Mouse (Mus musculus) midbrain, embryonic 10.5 days (tissue): Measurements from ENCODE around the gene Rps10. TPM values are rescaled to one million over a fixed set of nuclear protein-coding genes. Genes with fewer than 3 reads are reported as not detected.
"Not testable (repeated sequence)": the region's sequence is repeated elsewhere in the genome, so short reads cannot be mapped to it uniquely, and the experiment has no call there.

Source experiments
- DNase-seq: peaks from one replicate; pipeline ENCODE4 v3.0.0-alpha.2; 2017; ENCODE audit warnings: low spot score
- H3K27ac ChIP-seq: fragments of 300-500 bp; sonication (generic); replicated peaks from 2 replicates; pipeline ENCODE4 v1.5.1; 2016; ENCODE audit warnings: mild to moderate bottlenecking
- H3K27me3 ChIP-seq: fragments of 300-500 bp; sonication (generic); 2 replicates; pipeline ENCODE4 v1.6.1; 2016; ENCODE audit warnings: low read depth, mild to moderate bottlenecking; ENCODE audit not compliant: poor library complexity, severe bottlenecking
- H3K36me3 ChIP-seq: fragments of 300-500 bp; sonication (generic); 2 replicates; pipeline ENCODE4 v1.6.1; 2016; ENCODE audit warnings: mild to moderate bottlenecking, moderate library complexity
- H3K4me1 ChIP-seq: fragments of 300-500 bp; sonication (generic); 2 replicates; pipeline ENCODE4 v1.6.1; 2016
- H3K4me3 ChIP-seq: fragments of 300-500 bp; sonication (generic); 2 replicates; pipeline ENCODE4 v1.5.1; 2016; ENCODE audit warnings: mild to moderate bottlenecking, moderate library complexity
- H3K9me3 ChIP-seq: fragments of 300-500 bp; sonication (generic); replicated peaks from 2 replicates; pipeline ENCODE4 v1.6.1; 2016; ENCODE audit warnings: mild to moderate bottlenecking
- WGBS: fragments of 180-500 bp; shearing (Covaris S2); methylation state at CpG from one replicate; pipeline ENCODE4 v1.1.7; 2016; 5-methylcytosine and 5-hydroxymethylcytosine counted together
- polyA plus RNA-seq: library from polyadenylated mRNA; unstranded; fragments of >200 nt; fragmentation: Nextera tagmentation; extraction: Ambion mirVana; gene quantifications from 2 replicates; pipeline ENCODE4 v1.2.1, GENCODE M21; 2016

Gene Rps10
- polyA plus RNA-seq, 1 experiment from 2014 or later: 876 TPM

DNA sequence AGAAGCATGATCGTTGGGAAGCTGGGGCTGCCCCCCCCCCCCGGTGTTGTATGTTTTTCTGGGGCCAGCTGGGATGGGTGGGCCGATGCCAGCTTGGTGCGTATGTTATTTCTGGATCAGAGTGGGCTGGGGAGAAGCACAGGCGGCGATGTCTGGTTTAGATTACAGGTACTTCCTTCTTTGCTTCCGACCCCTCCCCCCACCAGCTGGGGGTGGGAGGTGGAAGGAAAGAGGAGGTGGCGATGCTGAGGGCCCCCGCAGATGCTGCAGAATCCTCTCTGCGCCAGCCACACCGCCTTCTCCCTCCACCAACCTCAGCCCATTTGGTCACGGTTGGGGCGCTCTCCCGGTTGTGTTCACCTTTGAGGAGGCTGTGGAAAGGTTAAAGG lies 19.5 kb upstream of the Rps10 start:
- no peak for DNase-seq
- Histone ChIP-seq H3K4me1 (peaks cover 19% of the 10 kb centered on the region), H3K27ac (peak overlapping the region; percentile 72), H3K9me3 (no peaks in the 10 kb centered on the region), H3K36me3 (no peaks in the 10 kb centered on the region), H3K4me3 (peak overlapping the region; percentile 69), H3K27me3 (peaks cover 44% of the 10 kb centered on the region)
- 8% methylated on average over 14 of the region's 14 CpGs for WGBS

DNA sequence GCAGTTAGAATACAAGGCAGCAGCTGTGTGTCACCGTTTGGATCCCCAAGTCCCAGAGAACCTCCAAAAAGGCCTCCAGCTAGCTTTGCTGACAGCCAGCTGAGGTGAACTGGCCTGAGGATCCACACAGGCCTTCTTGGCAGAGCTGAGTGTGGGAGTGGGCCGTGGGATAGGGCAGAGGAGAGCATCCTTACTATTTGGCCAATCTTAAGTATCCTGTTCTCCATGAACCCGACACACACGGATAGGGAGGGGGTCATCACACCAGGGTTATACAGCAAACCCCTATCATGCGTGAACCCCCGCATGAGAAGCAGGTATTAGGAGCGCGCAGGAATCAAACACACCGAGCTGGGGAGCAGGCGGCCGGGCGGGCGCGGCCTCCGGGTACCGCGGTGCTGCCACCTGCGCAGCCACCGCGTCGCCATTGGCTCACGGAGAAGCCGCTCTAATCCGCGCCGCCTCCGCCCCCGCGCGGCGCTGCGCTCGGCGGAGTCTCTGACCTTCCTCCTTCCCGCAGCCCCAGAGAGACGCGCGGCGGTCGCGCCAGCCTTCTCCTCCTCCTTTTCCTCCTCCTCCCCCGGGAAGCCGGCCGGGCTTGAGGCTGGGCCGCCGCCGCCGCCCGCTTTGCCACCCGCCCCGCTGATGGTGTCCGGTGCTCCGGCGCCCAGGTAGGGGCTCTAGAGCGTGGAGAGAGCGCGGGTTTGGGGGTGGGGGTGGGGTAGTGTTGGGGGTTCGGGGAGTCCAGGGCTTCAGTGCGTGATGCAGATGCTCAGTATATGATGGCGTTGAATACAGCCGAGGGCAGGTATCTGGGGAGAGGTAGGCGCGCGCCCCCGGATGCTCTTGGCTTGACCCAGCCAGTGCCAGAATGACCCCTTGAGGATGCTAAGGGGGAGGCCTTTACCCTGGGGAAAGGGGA lies 18.9 kb upstream of the Rps10 start, which contains the start of gene Pacsin1:
Gene Pacsin1, plus strand, starts transcription at position 421 of the 922 bp plus-strand sequence.
- Histone ChIP-seq H3K9me3 (no peaks in the 10 kb centered on the region), H3K4me3 (peak within 1 kb of the TSS; percentile 69), H3K27ac (peak within 1 kb of the TSS; percentile 72), H3K4me1 (peaks cover 19% of the 10 kb centered on the region), H3K27me3 (peaks cover 48% of the 10 kb centered on the region), H3K36me3 (no peaks in the 10 kb centered on the region)
- peak; percentile 60 for DNase-seq
- WGBS: 1% methylated on average over 65 of the region's 65 CpGs

DNA sequence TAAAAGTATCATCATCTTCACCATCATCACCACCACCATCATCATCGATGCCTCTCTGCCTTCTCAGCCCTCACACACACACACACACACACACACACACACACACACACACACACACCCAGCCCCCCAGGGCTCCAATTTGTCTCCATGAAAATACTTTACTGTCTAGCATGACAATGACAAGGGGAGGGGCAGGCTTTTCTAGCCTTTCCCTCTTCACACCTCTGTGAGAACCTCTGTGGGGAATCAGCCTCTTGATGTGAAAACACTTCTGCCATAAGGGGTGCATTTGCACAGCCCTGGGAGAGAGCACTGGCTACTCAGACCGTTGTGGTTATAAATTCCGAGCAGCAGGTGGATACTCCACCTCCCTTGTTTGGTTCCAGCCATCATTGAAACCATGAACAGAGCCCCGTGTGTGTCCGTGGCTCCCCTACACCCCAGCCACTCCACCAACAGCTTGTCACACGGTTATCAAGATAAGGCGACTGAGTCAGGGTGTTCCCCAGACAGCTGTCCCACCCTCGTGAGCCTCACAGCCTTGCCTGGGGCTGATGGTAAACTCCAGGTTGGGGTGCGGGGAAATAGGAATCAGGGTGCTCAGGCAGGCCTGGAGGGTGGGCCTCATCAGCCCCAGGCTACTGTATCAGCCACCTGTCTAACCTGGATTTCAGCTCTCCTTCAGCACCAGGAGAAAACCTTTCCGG lies 16.9 kb upstream of the Rps10 start:
- 79% methylated on average over 10 of the region's 10 CpGs for WGBS
- Histone ChIP-seq H3K27me3 (peaks cover 48% of the 10 kb centered on the region), H3K4me3 (no peak overlapping the region), H3K36me3 (no peaks in the 10 kb centered on the region), H3K4me1 (peaks cover 19% of the 10 kb centered on the region), H3K27ac (no peak overlapping the region), H3K9me3 (no peaks in the 10 kb centered on the region)
- DNase-seq: no peak

DNA sequence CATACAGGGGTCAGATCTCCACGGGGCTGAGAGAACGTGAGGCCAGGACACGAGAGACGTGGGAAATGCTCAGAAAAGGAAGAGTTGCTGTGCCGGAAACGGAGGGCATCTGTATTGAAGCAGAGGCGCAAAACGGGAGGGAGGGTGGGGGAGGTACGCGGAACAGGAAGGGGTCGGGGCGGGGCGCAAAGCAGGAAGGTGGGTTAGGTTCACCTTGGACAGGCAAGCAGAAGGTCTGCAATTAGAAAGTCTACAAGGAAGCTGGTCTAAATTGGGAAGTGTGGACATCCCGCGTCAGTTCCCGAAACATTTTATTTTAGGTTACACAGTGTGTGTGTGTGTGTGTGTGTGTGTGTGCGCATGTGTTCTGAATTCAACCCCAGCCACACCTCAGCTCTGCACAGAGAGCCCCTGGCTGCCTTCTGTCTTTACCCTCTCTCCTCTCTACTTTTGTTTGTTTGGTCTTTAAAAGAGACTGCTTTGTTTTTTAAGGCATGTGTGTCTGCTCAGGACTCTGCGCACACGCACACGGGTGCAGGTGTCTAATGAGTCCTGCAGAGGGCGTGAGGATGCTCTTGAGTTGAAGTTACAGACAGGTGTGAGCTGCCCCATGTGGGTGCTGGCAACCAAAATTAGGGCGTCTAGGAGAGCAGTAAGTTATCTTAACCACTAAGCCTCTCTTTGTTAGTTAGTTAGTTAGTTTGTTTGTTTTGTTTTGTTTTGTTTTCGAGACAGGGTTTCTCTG lies 15.7 kb upstream of the Rps10 start:
- H3K4me3 ChIP-seq: no peak overlapping the region
- H3K9me3 ChIP-seq: no peaks in the 10 kb centered on the region
- H3K36me3 ChIP-seq: no peaks in the 10 kb centered on the region
- no peak for DNase-seq
- 89% methylated on average over 23 of the region's 23 CpGs for WGBS
- H3K27ac ChIP-seq: no peak overlapping the region
- peaks cover 19% of the 10 kb centered on the region for H3K4me1 ChIP-seq
- H3K27me3 ChIP-seq: peaks cover 42% of the 10 kb centered on the region

- H3K27ac ChIP-seq: no peak overlapping the region
- H3K4me3 ChIP-seq: no peak overlapping the region
- H3K27me3 ChIP-seq: peaks cover 25% of the 10 kb centered on the region
- peaks cover 9% of the 10 kb centered on the region for H3K4me1 ChIP-seq
- H3K36me3 ChIP-seq: no peaks in the 10 kb centered on the region
- 80% methylated on average over 13 of the region's 13 CpGs for WGBS
- no peak for DNase-seq
- no peaks in the 10 kb centered on the region for H3K9me3 ChIP-seq
These were observed 14.1 kb upstream of the Rps10 start for GRCm38 (mm10) chr17:27650586-27650985.

DNA sequence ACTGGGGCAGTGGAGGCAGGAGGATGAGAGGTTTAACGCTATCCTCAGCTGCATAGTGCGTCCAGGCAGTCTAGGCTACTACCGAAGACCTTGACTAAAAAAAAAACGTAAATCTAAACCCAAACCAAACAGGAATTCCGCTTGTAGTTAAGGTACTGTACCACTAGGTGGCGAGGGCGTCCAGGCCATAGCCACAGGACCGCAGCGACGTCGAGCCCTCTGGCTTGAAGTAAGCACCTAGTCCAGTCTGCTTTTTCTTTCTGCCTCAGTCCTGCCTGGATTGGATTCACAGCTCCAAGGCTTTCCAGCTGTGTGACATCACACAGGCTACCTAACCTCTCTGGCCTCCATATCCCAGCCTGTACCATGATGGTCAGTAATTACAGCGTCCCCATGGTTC lies 13.7 kb upstream of the Rps10 start:
- peaks cover 4% of the 10 kb centered on the region for H3K4me1 ChIP-seq
- H3K27ac ChIP-seq: no peak overlapping the region
- H3K4me3 ChIP-seq: no peak overlapping the region
- no peaks in the 10 kb centered on the region for H3K9me3 ChIP-seq
- no peaks in the 10 kb centered on the region for H3K36me3 ChIP-seq
- WGBS: 12% methylated on average over 12 of the region's 12 CpGs
- peak; percentile 67 for DNase-seq
- peaks cover 21% of the 10 kb centered on the region for H3K27me3 ChIP-seq

DNA sequence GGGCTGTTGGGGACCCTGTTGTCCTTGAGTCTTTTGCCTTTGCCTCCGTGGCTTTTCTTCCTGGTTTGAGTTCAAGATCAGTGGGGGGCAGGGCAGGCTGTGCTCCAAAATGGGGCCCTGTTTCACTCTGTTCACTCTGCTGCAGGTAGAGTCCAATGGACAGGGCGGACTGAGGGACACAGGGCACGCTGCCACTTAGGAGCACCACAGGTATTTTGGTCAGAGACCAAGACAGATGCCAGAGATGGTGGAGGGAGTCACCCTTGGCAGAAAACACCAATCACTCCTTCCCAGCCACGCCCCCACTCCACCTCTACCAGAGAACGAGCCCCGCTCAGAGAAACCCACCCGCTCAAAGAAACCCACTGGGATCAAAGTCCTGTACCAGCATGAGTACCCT lies 9.3 kb upstream of the Rps10 start:
- Histone ChIP-seq H3K4me1 (peaks cover 10% of the 10 kb centered on the region), H3K4me3 (no peak overlapping the region), H3K36me3 (no peaks in the 10 kb centered on the region), H3K27me3 (0 out of 2 replicates have a peak, but pooled peaks cover 4% of the 10 kb centered on the region), H3K27ac (no peak overlapping the region), H3K9me3 (no peaks in the 10 kb centered on the region)
- 53% methylated on average over 7 of the region's 7 CpGs for WGBS
- DNase-seq: no peak

GRCm38 (mm10) chr17:27644572-27644971 lies 8.1 kb upstream of the Rps10 start:
- no peaks in the 10 kb centered on the region for H3K36me3 ChIP-seq
- no peak overlapping the region for H3K4me3 ChIP-seq
- no peaks in the 10 kb centered on the region for H3K27me3 ChIP-seq
- no peaks in the 10 kb centered on the region for H3K9me3 ChIP-seq
- no peak overlapping the region for H3K27ac ChIP-seq
- no peak for DNase-seq
- H3K4me1 ChIP-seq: peaks cover 10% of the 10 kb centered on the region
- 46% methylated on average over 2 of the region's 2 CpGs for WGBS

- WGBS: 76% methylated on average over 9 of the region's 9 CpGs
- Histone ChIP-seq H3K27me3 (no peaks in the 10 kb centered on the region), H3K4me1 (peaks cover 10% of the 10 kb centered on the region), H3K4me3 (no peak overlapping the region), H3K27ac (no peak overlapping the region), H3K9me3 (no peaks in the 10 kb centered on the region), H3K36me3 (no peaks in the 10 kb centered on the region)
- no peak for DNase-seq
These were observed 7.3 kb upstream of the Rps10 start for GRCm38 (mm10) chr17:27643756-27644155.

GRCm38 (mm10) chr17:27643101-27643500 lies 6.6 kb upstream of the Rps10 start:
- no peak for DNase-seq
- Histone ChIP-seq H3K27ac (0 out of 2 replicates have a peak overlapping the region, but pooled peaks have one; percentile 49), H3K4me3 (no peak overlapping the region), H3K27me3 (no peaks in the 10 kb centered on the region), H3K36me3 (no peaks in the 10 kb centered on the region), H3K4me1 (peaks cover 10% of the 10 kb centered on the region), H3K9me3 (no peaks in the 10 kb centered on the region)
- 53% methylated on average over 6 of the region's 6 CpGs for WGBS

DNA sequence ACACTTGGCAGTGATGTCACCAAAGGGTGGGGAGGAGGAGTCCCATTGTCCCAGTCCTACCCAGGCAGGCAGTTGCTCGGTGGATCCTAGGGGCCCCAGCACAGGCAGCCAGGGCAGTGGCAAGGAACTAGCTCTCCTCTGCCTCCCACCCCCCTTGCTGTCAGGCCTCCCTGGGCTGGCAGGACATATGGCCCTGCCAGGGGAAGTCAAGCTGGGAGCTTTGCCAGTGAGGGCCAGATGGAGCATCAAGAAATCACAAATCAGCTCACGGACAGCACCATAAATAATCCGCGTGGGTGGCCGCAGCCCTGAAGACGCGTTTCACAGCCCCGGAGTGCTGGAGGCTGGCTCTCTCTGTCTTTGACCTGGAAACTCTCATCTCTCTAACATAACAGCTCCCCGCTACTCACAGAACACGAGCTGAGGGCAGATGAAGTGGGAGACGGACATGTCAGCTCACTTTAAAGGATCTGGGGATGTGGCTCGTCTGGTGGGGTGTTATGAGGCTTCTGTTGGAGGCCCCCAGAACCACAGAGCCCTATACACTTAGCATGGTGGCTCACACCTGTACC lies 6.1 kb upstream of the Rps10 start:
- H3K27ac ChIP-seq: peak overlapping the region; percentile 49
- no peaks in the 10 kb centered on the region for H3K9me3 ChIP-seq
- peaks cover 10% of the 10 kb centered on the region for H3K4me1 ChIP-seq
- no peak for DNase-seq
- no peaks in the 10 kb centered on the region for H3K36me3 ChIP-seq
- WGBS: 59% methylated on average over 12 of the region's 12 CpGs
- no peaks in the 10 kb centered on the region for H3K27me3 ChIP-seq
- peak overlapping the region; percentile 2; the same call in 1 of the 2 replicates for H3K4me3 ChIP-seq

GRCm38 (mm10) chr17:27639851-27640250 lies 3.4 kb upstream of the Rps10 start:
- H3K4me3 ChIP-seq, H3K36me3 ChIP-seq, DNase-seq, H3K27me3 ChIP-seq, H3K27ac ChIP-seq, H3K9me3 ChIP-seq: not testable (repeated sequence)
- peaks cover 20% of the 10 kb centered on the region for H3K4me1 ChIP-seq
- 87% methylated on average over 6 of the region's 6 CpGs for WGBS
